Mouse (Mus musculus): ENCODE data around the gene Stard5. TPM values are rescaled to one million over a fixed set of nuclear protein-coding genes. Genes with fewer than 3 reads are reported as not detected.
A peak's percentile ranks its signal among the peaks of the same experiment; 100 is the strongest.

Gene Stard5
- polyA plus RNA-seq, 1 experiment = 17.6 TPM

- Histone ChIP-seq H3K4me3 (ENCODE audit: insufficient read depth, low read length) (peak overlapping the region; percentile 57), H3K27ac (ENCODE audit: insufficient read depth, low read length) (no peak overlapping the region), H3K4me1 (ENCODE audit: control insufficient read depth, insufficient read depth, low read length) (0 out of 2 replicates have a peak, but pooled peaks cover 3% of the 10 kb centered on the region)
- TF ChIP-seq CTCF (IDR thresholded peaks at IDR 0.05; ENCODE audit: borderline replicate concordance, insufficient read depth, low read length) (no peak), POLR2A (IDR thresholded peaks at IDR 0.05; ENCODE audit: low read depth, low read length) (no peak; the same call in 1 of the 2 replicates)
These were observed 509 bp upstream of the Stard5 start for GRCm38 (mm10) chr7:83631073-83631827.

- Histone ChIP-seq H3K4me1 (ENCODE audit: control insufficient read depth, insufficient read depth, low read length) (0 out of 2 replicates have a peak, but pooled peaks cover 3% of the 10 kb centered on the region), H3K4me3 (ENCODE audit: insufficient read depth, low read length) (peak overlapping the region; percentile 64), H3K27ac (ENCODE audit: insufficient read depth, low read length) (no peak overlapping the region)
- no peak for TF ChIP-seq POLR2A (IDR thresholded peaks at IDR 0.05; ENCODE audit: low read depth, low read length)
- TF ChIP-seq CTCF (IDR thresholded peaks at IDR 0.05; ENCODE audit: borderline replicate concordance, insufficient read depth, low read length) = no peak
These were observed 942 bp downstream of the Stard5 start for GRCm38 (mm10) chr7:83632682-83633120.

- H3K4me1 ChIP-seq (ENCODE audit: control insufficient read depth, insufficient read depth, low read length) = 0 out of 2 replicates have a peak, but pooled peaks cover 3% of the 10 kb centered on the region
- H3K4me3 ChIP-seq (ENCODE audit: insufficient read depth, low read length) = no peak overlapping the region
- no peak overlapping the region for H3K27ac ChIP-seq (ENCODE audit: insufficient read depth, low read length)
- TF ChIP-seq CTCF (IDR thresholded peaks at IDR 0.05; ENCODE audit: borderline replicate concordance, insufficient read depth, low read length) (no peak), POLR2A (IDR thresholded peaks at IDR 0.05; ENCODE audit: low read depth, low read length) (no peak)
These were observed 2.1 kb downstream of the Stard5 start for GRCm38 (mm10) chr7:83633856-83634255.

DNA sequence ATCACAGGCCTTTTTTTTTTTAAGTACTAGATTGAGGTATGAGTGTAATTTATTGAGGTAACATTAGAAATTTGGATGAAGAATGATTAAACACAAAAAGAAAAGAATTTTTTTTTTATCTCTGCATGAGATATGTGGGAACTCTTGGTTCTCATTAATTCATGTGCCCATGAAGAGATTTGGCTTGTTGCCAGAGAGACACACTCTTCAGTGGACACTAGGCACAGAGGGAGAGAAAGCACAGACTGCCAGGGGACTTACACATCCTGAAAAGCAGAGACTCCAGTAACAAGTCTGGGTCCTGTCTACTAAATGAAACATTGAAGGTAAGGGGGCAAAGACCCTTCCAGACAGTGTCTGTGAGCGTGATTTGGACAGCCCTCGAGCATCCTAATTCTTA lies 4.0 kb downstream of the Stard5 start:
- 0 out of 2 replicates have a peak, but pooled peaks cover 3% of the 10 kb centered on the region for H3K4me1 ChIP-seq (ENCODE audit: control insufficient read depth, insufficient read depth, low read length)
- TF ChIP-seq POLR2A (IDR thresholded peaks at IDR 0.05; ENCODE audit: low read depth, low read length) (no peak), CTCF (IDR thresholded peaks at IDR 0.05; ENCODE audit: borderline replicate concordance, insufficient read depth, low read length) (no peak)
- H3K27ac ChIP-seq (ENCODE audit: insufficient read depth, low read length) = no peak overlapping the region
- H3K4me3 ChIP-seq (ENCODE audit: insufficient read depth, low read length) = no peak overlapping the region

GRCm38 (mm10) chr7:83636425-83636824 lies 4.7 kb downstream of the Stard5 start:
- TF ChIP-seq CTCF (IDR thresholded peaks at IDR 0.05; ENCODE audit: borderline replicate concordance, insufficient read depth, low read length) = no peak
- no peak for TF ChIP-seq POLR2A (IDR thresholded peaks at IDR 0.05; ENCODE audit: low read depth, low read length)
- H3K4me3 ChIP-seq (ENCODE audit: insufficient read depth, low read length) = no peak overlapping the region
- H3K4me1 ChIP-seq (ENCODE audit: control insufficient read depth, insufficient read depth, low read length) = 0 out of 2 replicates have a peak, but pooled peaks cover 4% of the 10 kb centered on the region

GRCm38 (mm10) chr7:83637781-83638583 lies 6.2 kb downstream of the Stard5 start:
- no peak for TF ChIP-seq POLR2A (IDR thresholded peaks at IDR 0.05; ENCODE audit: low read depth, low read length)
- TF ChIP-seq CTCF (IDR thresholded peaks at IDR 0.05; ENCODE audit: borderline replicate concordance, insufficient read depth, low read length) = no peak

More at GRCm38 (mm10) chr7:83636425-83636824, 4.7 kb downstream of the Stard5 start:
- no peak overlapping the region for H3K27ac ChIP-seq (ENCODE audit: insufficient read depth, low read length)

GRCm38 (mm10) chr7:83639084-83639483 lies 7.3 kb downstream of the Stard5 start:
- H3K4me3 ChIP-seq (ENCODE audit: insufficient read depth, low read length) = no peak overlapping the region
- TF ChIP-seq POLR2A (IDR thresholded peaks at IDR 0.05; ENCODE audit: low read depth, low read length) = no peak
- TF ChIP-seq CTCF (IDR thresholded peaks at IDR 0.05; ENCODE audit: borderline replicate concordance, insufficient read depth, low read length) = no peak

More at GRCm38 (mm10) chr7:83637781-83638583, 6.2 kb downstream of the Stard5 start:
- Histone ChIP-seq H3K27ac (ENCODE audit: insufficient read depth, low read length) (no peak overlapping the region), H3K4me3 (ENCODE audit: insufficient read depth, low read length) (no peak overlapping the region), H3K4me1 (ENCODE audit: control insufficient read depth, insufficient read depth, low read length) (0 out of 2 replicates have a peak, but pooled peaks cover 4% of the 10 kb centered on the region)

GRCm38 (mm10) chr7:83640581-83640980 lies 8.8 kb downstream of the Stard5 start:
- TF ChIP-seq CTCF (IDR thresholded peaks at IDR 0.05; ENCODE audit: borderline replicate concordance, insufficient read depth, low read length) (no peak), POLR2A (IDR thresholded peaks at IDR 0.05; ENCODE audit: low read depth, low read length) (no peak)
- Histone ChIP-seq H3K4me3 (ENCODE audit: insufficient read depth, low read length) (no peak overlapping the region), H3K4me1 (ENCODE audit: control insufficient read depth, insufficient read depth, low read length) (0 out of 2 replicates have a peak, but pooled peaks cover 4% of the 10 kb centered on the region), H3K27ac (ENCODE audit: insufficient read depth, low read length) (no peak overlapping the region)

More at GRCm38 (mm10) chr7:83639084-83639483, 7.3 kb downstream of the Stard5 start:
- no peak overlapping the region for H3K27ac ChIP-seq (ENCODE audit: insufficient read depth, low read length)
- 0 out of 2 replicates have a peak, but pooled peaks cover 4% of the 10 kb centered on the region for H3K4me1 ChIP-seq (ENCODE audit: control insufficient read depth, insufficient read depth, low read length)

DNA sequence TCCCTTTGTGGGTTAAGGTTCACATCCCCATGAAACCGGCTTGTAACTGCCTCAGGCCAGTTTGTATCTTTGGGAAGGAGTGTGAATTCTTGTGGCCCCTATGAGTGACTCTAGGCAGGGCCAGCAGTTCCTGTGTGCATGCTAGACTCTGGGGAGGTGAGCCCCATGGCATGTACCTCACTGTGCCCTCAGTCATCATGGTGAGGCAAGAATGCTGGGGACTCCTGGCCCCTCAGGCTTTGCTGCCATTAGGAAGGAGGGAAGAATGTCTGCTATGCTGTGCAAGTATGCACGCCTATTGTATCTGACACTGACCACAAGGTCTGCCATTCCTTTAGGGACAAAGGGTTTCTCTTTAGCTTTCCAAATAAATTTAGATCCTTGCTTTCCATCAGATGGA lies 9.4 kb downstream of the Stard5 start:
- no peak overlapping the region for H3K4me3 ChIP-seq (ENCODE audit: insufficient read depth, low read length)
- no peak overlapping the region for H3K27ac ChIP-seq (ENCODE audit: insufficient read depth, low read length)
- no peak for TF ChIP-seq CTCF (IDR thresholded peaks at IDR 0.05; ENCODE audit: borderline replicate concordance, insufficient read depth, low read length)
- TF ChIP-seq POLR2A (IDR thresholded peaks at IDR 0.05; ENCODE audit: low read depth, low read length) = no peak
- 0 out of 2 replicates have a peak, but pooled peaks cover 4% of the 10 kb centered on the region for H3K4me1 ChIP-seq (ENCODE audit: control insufficient read depth, insufficient read depth, low read length)

Measured in embryonic fibroblast, embryonic 13.5 days (primary cell).